In the genomic region with DNA sequence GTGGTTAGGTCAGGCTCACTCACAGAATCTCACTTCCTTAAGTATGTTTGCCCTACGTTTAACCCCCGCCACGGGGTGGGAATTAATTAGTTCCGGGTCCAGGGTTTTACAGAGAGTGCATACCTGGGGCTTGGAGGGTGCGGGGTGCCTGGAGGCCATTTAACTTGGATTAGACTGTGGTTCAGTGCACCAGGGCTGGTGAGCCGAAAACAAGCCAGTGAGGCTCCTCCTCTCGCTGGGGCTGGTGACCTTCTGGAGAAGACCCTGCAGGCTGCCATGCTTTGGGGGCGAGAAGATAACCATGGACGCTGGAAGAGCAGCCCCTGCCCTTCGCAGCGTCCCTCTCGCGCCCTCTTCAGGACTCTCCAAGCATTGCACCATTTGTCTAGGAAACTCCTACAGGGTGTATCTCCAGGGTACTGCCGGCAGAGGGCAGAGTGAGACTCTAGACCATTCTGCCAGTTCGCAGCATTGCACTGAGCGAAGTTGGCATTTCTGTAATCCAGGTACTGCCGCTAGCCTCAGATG, we compare ENCODE assay signal across 9 mouse cellular contexts. TPM values are rescaled to one million over a fixed set of nuclear protein-coding genes. Genes with fewer than 3 reads are reported as not detected.
DNase-seq lines count a peak whose midpoint lies in the region; ATAC-seq and TF ChIP-seq lines count a peak whose summit lies in the region.
"Had no signal": no experiment of that assay in that cellular context is flagged by ENCODE, and none has a peak within 500 bp of the region (broad histone marks: within the 10 kb centered on the region; RNA-seq: fewer than 3 reads in every experiment).

No protein-coding gene starts in this region.

- H3K36me3 ChIP-seq in ES-Bruce4 (ENCODE audit: control insufficient read depth, insufficient read depth, low read length, poor library complexity, severe bottlenecking): no peaks in the 10 kb centered on the region
- no peaks in the 10 kb centered on the region for H3K36me3 ChIP-seq in forebrain, postnatal 0 days (ENCODE audit: insufficient read depth)
- no peaks in the 10 kb centered on the region for H3K36me3 ChIP-seq in kidney, embryonic 14.5 days (ENCODE audit: control insufficient read depth, insufficient read depth, low read length)
- no peaks in the 10 kb centered on the region for H3K36me3 ChIP-seq in limb, embryonic 10.5 days
- H3K36me3 ChIP-seq: heart, embryonic 13.5 days had no signal

- no peak overlapping the region for H3K27ac ChIP-seq in ES-Bruce4 (ENCODE audit: insufficient read depth, low read length)
- no peak overlapping the region for H3K27ac ChIP-seq in forebrain, postnatal 0 days (ENCODE audit: low read depth, low read length)
- H3K27ac ChIP-seq in kidney, embryonic 14.5 days (ENCODE audit: low read depth, low read length): no peak overlapping the region
- H3K27ac ChIP-seq in limb, embryonic 10.5 days: no peak overlapping the region
- H3K27ac ChIP-seq in olfactory bulb, adult 2 months (ENCODE audit: insufficient read depth, low read depth, low read length): no peak overlapping the region
- H3K27ac ChIP-seq: heart, embryonic 13.5 days had no signal

- TF ChIP-seq CTCF in ES-Bruce4 (IDR thresholded peaks at IDR 0.05; ENCODE audit: low read depth, low read length): peak; percentile 99
- peak; percentile 85 for TF ChIP-seq CTCF in forebrain, postnatal 0 days (IDR thresholded peaks at IDR 0.05; ENCODE audit: low read depth)
- TF ChIP-seq CTCF in olfactory bulb, adult 2 months (IDR thresholded peaks at IDR 0.05; ENCODE audit: insufficient read depth, low read depth, low read length): peak; percentile 95

- peak overlapping the region; percentile 35 for H3K4me3 ChIP-seq in ES-Bruce4 (ENCODE audit: low read depth, low read length)
- H3K4me3 ChIP-seq in forebrain, postnatal 0 days (ENCODE audit: low read depth, low read length): no peak overlapping the region
- H3K4me3 ChIP-seq in kidney, embryonic 14.5 days (ENCODE audit: low read length): no peak overlapping the region
- no peak overlapping the region for H3K4me3 ChIP-seq in limb, embryonic 10.5 days
- H3K4me3 ChIP-seq in olfactory bulb, adult 2 months (ENCODE audit: insufficient read depth, low read depth, low read length): no peak overlapping the region
- H3K4me3 ChIP-seq: heart, embryonic 13.5 days had no signal

- H3K4me2 ChIP-seq in forebrain, postnatal 0 days (ENCODE audit: low read depth): no peak overlapping the region
- H3K4me2 ChIP-seq in kidney, embryonic 14.5 days (replicated peaks; ENCODE audit: low read depth, low read length): no peak overlapping the region; the same call in 1 of the 2 replicates
- H3K4me2 ChIP-seq: heart, embryonic 13.5 days had no signal

- no peaks in the 10 kb centered on the region for H3K27me3 ChIP-seq in ES-Bruce4 (ENCODE audit: control insufficient read depth, insufficient read depth, low read length, poor library complexity, severe bottlenecking)
- H3K27me3 ChIP-seq in forebrain, postnatal 0 days (ENCODE audit: insufficient read depth, low read length): no peaks in the 10 kb centered on the region
- no peaks in the 10 kb centered on the region for H3K27me3 ChIP-seq in kidney, embryonic 14.5 days (ENCODE audit: control insufficient read depth, insufficient read depth, low read length)
- H3K27me3 ChIP-seq in limb, embryonic 10.5 days (ENCODE audit: low read depth, poor library complexity, severe bottlenecking): no peaks in the 10 kb centered on the region

- peaks cover 3% of the 10 kb centered on the region for H3K4me1 ChIP-seq in ES-Bruce4 (ENCODE audit: control insufficient read depth, insufficient read depth, low read length)
- H3K4me1 ChIP-seq in forebrain, postnatal 0 days (ENCODE audit: insufficient read depth): no peaks in the 10 kb centered on the region
- no peaks in the 10 kb centered on the region for H3K4me1 ChIP-seq in kidney, embryonic 14.5 days (ENCODE audit: control insufficient read depth, insufficient read depth, low read length)
- H3K4me1 ChIP-seq in limb, embryonic 10.5 days: peaks cover 6% of the 10 kb centered on the region; the same call in 1 of the 2 replicates
- H3K4me1 ChIP-seq in olfactory bulb, adult 2 months (ENCODE audit: control insufficient read depth, insufficient read depth, low read length): peaks cover 7% of the 10 kb centered on the region; the same call in 1 of the 2 replicates
- H3K4me1 ChIP-seq: heart, embryonic 13.5 days had no signal

- TF ChIP-seq POLR2A in ES-Bruce4 (IDR thresholded peaks at IDR 0.05; ENCODE audit: insufficient read depth, low read length): no peak
- no peak for TF ChIP-seq POLR2A in olfactory bulb, adult 2 months (IDR thresholded peaks at IDR 0.05; ENCODE audit: insufficient read depth, low read depth, low read length)

- DNase-seq in 3134 (ENCODE audit: extremely low read depth, insufficient read length, low spot score) (peak; percentile 42), MN1 (ENCODE audit: low spot score) (no peak)
- peak; percentile 11 for DNase-seq in cerebellum, adult 11-12 months
- peak; percentile 79 for DNase-seq in forebrain, postnatal 0 days
- peak; percentile 71 for DNase-seq in limb, embryonic 10.5 days (ENCODE audit: low spot score)

- ATAC-seq in forebrain, postnatal 0 days: 0 out of 2 replicates have a peak, but pooled peaks have one; percentile 19
- ATAC-seq in kidney, embryonic 14.5 days (ENCODE audit: low FRiP score, low TSS enrichment): peak; percentile 68

- no peaks in the 10 kb centered on the region for H3K9me3 ChIP-seq in ES-Bruce4 (replicated peaks; ENCODE audit: control insufficient read depth, insufficient read depth, low read length, poor library complexity, severe bottlenecking)
- H3K9me3 ChIP-seq in forebrain, postnatal 0 days (ENCODE audit: low read length): no peaks in the 10 kb centered on the region
- H3K9me3 ChIP-seq in kidney, embryonic 14.5 days (ENCODE audit: control insufficient read depth, low read length): no peaks in the 10 kb centered on the region
- no peaks in the 10 kb centered on the region for H3K9me3 ChIP-seq in limb, embryonic 10.5 days (replicated peaks)
- H3K9me3 ChIP-seq: heart, embryonic 13.5 days had no signal

- WGBS in forebrain, postnatal 0 days: 20% methylated on average over 17 of the region's 17 CpGs
- 26% methylated on average over 17 of the region's 17 CpGs for WGBS in kidney, embryonic 14.5 days
- WGBS in limb, embryonic 10.5 days: 34% methylated on average over 17 of the region's 17 CpGs
- WGBS in olfactory bulb, adult 2 months: 19% methylated on average over 17 of the region's 17 CpGs

- no peak overlapping the region for H3K9ac ChIP-seq in ES-Bruce4 (ENCODE audit: low read depth, poor library complexity, severe bottlenecking)
- H3K9ac ChIP-seq in forebrain, postnatal 0 days: no peak overlapping the region
- H3K9ac ChIP-seq in kidney, embryonic 14.5 days (ENCODE audit: low read depth, low read length): no peak overlapping the region
- H3K9ac ChIP-seq: heart, embryonic 13.5 days had no signal

- TF ChIP-seq EP300 in ES-Bruce4 (IDR thresholded peaks at IDR 0.05; ENCODE audit: insufficient read depth, low read depth, low read length): 0 out of 2 replicates have a peak, but pooled peaks have one; percentile 14

RNA-seq across cellular contexts. Expression of a gene that starts 28.4 kb away (rescaled TPM):
- polyA plus RNA-seq in ES-Bruce4 (2011; ENCODE audit: insufficient read depth, insufficient read length, low read depth, missing spikeins): 14.6 and 15.7 TPM in 2 replicates
- 18.7 and 34.0 TPM in 2 replicates for total RNA-seq in forebrain, postnatal 0 days (2014; rRNA removed)
- polyA plus RNA-seq in forebrain, postnatal 0 days (2015; fragmentation: Nextera tagmentation; extraction: Ambion mirVana): 6.7 and 6.9 TPM in 2 replicates
- polyA plus RNA-seq in kidney, embryonic 14.5 days (2014; fragmentation: Nextera tagmentation; extraction: Ambion mirVana): 6.4 and 8.0 TPM in 2 replicates
- 6.6 and 8.2 TPM in 2 replicates for polyA plus RNA-seq in limb, embryonic 10.5 days (2016; fragmentation: Nextera tagmentation; extraction: Ambion mirVana)
- not detected in 2 replicates for polyA plus RNA-seq in olfactory bulb, adult 2 months (2012; ENCODE audit: insufficient read depth, insufficient read length, low replicate concordance, missing spikeins)
